Mouse (Mus musculus) macrophage (primary cell): ENCODE data around the gene Smim13. TPM values are rescaled to one million over a fixed set of nuclear protein-coding genes. Genes with fewer than 3 reads are reported as not detected.
"Not testable (repeated sequence)": the region's sequence is repeated elsewhere in the genome, so short reads cannot be mapped to it uniquely, and the experiment has no call there.

Experiments
- H3K27ac ChIP-seq: fragments of 350-480 bp; formaldehyde crosslinking; 2 replicates; pipeline ENCODE4 v1.9.0; 2021
- H3K36me3 ChIP-seq: fragments of 350-480 bp; formaldehyde crosslinking; 2 replicates; pipeline ENCODE4 v1.9.0; 2021; ENCODE audit errors: inconsistent target
- H3K4me3 ChIP-seq: fragments of 350-480 bp; formaldehyde crosslinking; 2 replicates; pipeline ENCODE4 v1.9.0; 2021; ENCODE audit errors: inconsistent target
- H3K79me2 ChIP-seq: fragments of 350-480 bp; formaldehyde crosslinking; 2 replicates; pipeline ENCODE4 v1.9.0; 2021; ENCODE audit errors: inconsistent target
- WGBS: methylation state at CpG from one replicate; pipeline ENCODE4 v1.1.7; 2026; ENCODE audit warnings: inconsistent platforms; ENCODE audit not compliant: missing documents; 5-methylcytosine and 5-hydroxymethylcytosine counted together
- polyA plus RNA-seq: library from polyadenylated mRNA; stranded (reverse); fragments of 250-400 nt; gene quantifications from 3 replicates; pipeline ENCODE4 v1.2.4, GENCODE M21; 2018; ENCODE audit warnings: inconsistent platforms
- total RNA-seq, 78 experiments: library from RNA; depleted of rRNA; stranded (reverse); fragments of 250-400 nt; gene quantifications; 1 replicate in 9 of 78; 2 replicates in 24 of 78; 3 replicates in 43 of 78; 4 replicates in 2 of 78; pipeline ENCODE4 v1.2.4; 2018; ENCODE audit warnings: inconsistent platforms in 56 of 78

Gene Smim13
- total RNA-seq (2018; cell fraction: chromatin; rRNA removed) = 1 to 10 TPM in 22 of 26 experiments, under 1 TPM in 4; 0.56 to 7.4 (median 2.6) TPM
- 10 to 100 TPM in 20 of 26 experiments, 1 to 10 TPM in 6; 9.0 to 22.3 (median 12.8) TPM for total RNA-seq (2018; cell fraction: cytosol; rRNA removed)
- 10 to 100 TPM in 6 of 26 experiments, 1 to 10 TPM in 20; 4.0 to 17.5 (median 7.1) TPM for total RNA-seq (2018; cell fraction: nucleus; rRNA removed)
- polyA plus RNA-seq = 10.8 to 16.4 TPM (median 11.3 TPM) in 3 replicates

DNA sequence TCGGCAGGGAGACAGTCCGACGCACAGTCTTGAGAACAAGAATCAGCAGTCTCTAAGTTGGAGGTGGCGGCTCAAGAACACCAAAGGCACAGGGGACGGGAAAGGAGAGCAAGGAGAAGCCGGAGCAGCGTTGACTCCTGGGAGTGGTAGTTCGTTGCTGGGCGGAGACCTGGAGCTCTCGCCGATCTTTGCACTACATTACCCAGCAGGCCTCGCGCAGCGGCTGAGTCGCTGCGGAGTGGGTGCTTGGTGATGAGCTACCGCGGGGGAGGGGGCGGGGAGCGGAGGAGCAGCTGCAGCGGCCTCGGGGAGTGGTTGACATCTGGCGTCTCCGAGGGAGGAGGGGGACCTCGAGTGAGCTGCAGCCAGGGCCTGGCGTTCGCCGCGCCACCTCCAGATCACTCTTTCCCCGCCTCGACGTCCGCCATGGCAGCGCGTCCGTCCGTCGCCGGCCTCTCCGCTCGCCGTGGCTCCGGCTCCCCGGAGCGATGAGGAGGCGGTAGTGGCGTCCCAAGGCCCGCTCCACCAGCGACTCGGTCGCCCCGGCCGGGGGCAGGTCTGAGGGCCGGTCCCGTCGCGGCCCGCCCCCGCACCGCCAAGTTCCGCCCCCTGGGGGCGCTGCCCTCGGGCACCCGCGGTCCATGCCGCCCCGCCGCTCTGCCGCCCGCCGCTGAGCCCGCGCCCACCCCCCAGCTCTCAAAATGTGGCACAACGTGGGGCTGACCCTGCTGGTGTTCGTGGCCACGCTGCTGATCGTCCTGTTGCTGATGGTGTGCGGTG, at the start of gene Smim13:
Gene Smim13 (plus strand): TSS at position 307 of the 780 bp plus-strand sequence.
- Histone ChIP-seq H3K4me3 (peak within 1 kb of the TSS; percentile 57), H3K79me2 (peaks cover 9% of the 10 kb centered on the region; the same call in 1 of the 2 replicates), H3K36me3 (no peaks in the 10 kb centered on the region), H3K27ac (peak within 1 kb of the TSS; percentile 19)
- under 1% methylated on average over 69 of the region's 78 CpGs for WGBS

DNA sequence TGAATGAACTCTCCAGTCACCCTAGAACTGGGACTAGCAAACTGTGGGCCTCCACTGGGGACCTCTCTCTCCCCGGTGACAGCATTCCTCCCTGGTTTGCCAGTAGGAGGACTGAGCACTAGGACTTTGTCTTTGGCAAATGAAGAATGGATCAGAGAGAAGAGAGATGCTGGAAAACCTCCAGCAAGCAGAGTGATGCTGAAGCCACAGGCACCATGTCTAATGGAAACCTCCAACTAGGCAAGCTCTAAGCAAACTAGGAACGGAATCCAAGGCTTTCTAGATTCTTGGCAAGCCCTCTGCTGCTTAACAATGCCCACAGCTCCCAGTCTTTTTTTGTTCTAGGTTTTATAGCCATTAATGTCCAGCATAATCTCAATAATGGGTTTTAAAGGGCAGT, 48.8 kb upstream of the Smim13 start:
- no peaks in the 10 kb centered on the region for H3K36me3 ChIP-seq
- 90% methylated on average over 2 of the region's 2 CpGs for whole genome bisulfite sequencing
- H3K79me2 ChIP-seq = no peaks in the 10 kb centered on the region
- no peak overlapping the region for H3K4me3 ChIP-seq
- no peak overlapping the region for H3K27ac ChIP-seq

DNA sequence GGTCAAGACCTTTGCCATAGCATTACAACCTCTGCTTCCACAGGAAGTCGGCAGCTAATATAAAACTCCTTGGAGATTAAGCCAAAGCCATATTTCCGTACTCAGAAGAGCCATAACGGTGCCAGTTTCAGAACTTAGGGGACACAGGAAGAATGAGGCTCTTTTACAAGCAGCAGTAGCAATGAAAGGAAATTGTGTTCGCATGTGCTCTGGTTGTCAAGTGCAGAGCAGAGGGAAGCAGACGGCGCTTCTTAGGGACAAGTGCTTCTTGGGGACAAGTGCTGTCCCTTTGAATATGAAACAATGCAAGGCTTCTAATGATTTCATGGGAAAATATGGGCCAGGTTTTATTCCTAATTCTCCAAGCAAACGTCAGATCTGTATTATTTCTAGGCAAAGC, 46.4 kb upstream of the Smim13 start:
- no peaks in the 10 kb centered on the region for H3K79me2 ChIP-seq
- H3K36me3 ChIP-seq = no peaks in the 10 kb centered on the region
- no peak overlapping the region for H3K4me3 ChIP-seq
- H3K27ac ChIP-seq = no peak overlapping the region
- WGBS = 54% methylated on average over 7 of the region's 7 CpGs

DNA sequence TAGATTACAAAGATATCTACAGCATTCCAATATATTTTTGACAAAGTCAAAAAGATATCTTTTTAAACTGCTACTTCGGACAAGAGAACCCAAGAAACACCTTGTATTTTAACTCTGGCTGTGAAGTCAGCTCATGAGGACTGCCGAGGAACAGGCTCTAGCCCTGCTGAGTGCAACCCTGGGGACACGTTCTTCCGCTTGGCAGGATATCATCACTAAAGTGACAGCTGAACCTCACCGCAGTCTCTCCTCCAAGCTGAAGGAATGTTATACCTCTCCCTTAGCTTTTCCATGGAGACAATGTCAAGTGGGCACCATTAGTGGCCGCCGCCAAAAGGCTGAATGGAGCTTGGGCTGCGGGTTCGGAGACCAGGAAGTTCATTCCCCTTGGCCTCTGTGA, 46.0 kb upstream of the Smim13 start:
- 97% methylated on average over 9 of the region's 9 CpGs for WGBS
- H3K36me3 ChIP-seq = no peaks in the 10 kb centered on the region
- no peak overlapping the region for H3K27ac ChIP-seq
- H3K4me3 ChIP-seq = no peak overlapping the region
- no peaks in the 10 kb centered on the region for H3K79me2 ChIP-seq

DNA sequence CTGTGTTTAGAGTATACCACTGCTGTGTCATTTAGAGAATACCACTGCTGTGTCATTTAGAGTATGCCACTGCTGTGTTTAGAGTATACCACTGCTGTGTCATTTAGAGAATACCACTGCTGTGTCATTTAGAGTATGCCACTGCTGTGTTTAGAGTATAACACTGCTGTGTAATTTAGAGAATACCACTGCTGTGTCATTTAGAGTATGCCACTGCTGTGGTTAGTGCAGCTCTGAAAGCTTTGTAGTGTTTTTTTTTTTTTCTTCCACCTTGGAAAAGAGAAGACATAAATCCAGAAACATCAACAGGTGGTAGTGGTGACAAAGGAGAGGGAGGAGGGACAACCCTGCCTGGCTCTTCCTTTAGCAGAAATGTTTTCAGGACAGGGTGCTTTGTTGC, 44.1 kb upstream of the Smim13 start:
- H3K4me3 ChIP-seq, H3K36me3 ChIP-seq, H3K79me2 ChIP-seq, H3K27ac ChIP-seq: not testable (repeated sequence)

DNA sequence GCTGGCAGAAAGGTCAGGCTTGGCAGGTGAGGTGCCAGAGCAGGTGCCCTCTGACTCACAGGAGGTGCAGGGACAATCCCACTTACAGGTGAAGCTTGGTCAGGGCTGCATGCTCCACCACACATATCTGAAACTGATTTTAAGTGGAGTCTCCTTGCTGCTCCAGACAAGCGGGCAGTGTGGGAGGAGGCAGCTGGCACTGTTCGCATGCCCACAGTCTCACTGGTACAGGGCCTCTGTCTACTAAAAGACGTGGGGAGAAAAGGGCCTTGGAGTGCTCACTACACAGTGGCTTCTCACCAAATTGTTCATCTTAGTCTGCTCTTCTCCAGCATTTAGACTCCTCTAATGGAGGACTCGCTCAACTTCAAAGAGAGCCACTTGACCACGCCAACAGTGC, 43.4 kb upstream of the Smim13 start:
- 98% methylated on average over 5 of the region's 5 CpGs for WGBS
- Histone ChIP-seq H3K79me2 (no peaks in the 10 kb centered on the region), H3K36me3 (no peaks in the 10 kb centered on the region)

DNA sequence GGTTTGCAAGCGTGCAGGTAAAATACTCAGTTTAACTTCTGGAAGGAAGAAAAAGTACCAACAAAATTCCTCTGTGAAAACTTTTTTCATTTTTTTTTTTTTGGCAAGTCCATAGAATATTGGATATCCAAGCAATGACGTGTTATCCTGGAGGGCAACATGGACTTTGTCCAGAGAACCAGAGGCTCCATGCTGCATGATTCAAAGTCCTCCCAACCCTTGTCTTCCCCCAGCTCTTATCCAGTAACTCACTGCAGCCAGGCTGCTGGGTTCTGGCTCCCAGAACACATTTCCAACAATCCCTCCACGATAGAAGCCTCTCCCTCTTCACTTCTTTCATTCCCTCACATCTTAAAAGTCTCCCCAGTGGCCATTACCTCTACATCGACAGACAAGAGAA, 38.4 kb upstream of the Smim13 start:
- no peak overlapping the region for H3K27ac ChIP-seq
- no peaks in the 10 kb centered on the region for H3K36me3 ChIP-seq

More for the DNA sequence above, 43.4 kb upstream of the Smim13 start:
- H3K27ac ChIP-seq = no peak overlapping the region
- no peak overlapping the region for H3K4me3 ChIP-seq

DNA sequence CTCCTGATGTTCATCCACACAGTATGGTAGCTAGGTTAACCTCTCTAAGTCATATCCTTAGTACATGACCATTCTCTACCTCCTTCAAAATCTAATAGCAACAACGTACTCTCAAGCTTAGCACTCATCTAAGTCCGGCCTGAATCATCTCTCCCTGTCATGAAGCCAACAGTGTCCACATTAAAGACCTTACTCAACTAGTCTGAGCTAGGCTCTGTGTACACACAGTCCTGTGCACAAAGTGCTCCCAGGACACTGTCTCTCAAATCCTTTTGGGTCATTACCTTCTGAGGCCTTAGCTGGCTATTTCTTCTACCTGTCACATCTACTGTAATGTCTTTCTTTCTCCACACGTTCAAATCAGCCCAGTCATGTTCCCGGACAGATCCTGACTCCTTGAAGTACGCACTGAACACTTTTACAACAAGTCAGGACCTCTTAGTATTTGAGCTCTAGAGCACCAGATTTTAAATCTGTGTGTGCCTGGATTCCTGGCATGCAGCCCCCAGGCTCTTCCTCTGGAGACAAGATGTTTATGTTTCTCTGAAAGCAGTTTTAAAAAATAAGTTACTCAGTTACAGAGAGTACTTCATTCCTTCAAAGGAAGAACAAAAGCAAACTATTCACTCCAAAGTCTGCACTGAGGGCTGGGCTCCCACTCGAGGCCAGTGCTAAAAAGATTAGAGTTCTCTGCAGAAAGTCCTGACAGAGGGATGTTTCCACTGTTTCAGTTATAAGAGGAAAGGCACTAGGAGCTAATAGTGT, 36.9 kb upstream of the Smim13 start:
- Histone ChIP-seq H3K27ac (no peak overlapping the region), H3K79me2 (no peaks in the 10 kb centered on the region), H3K36me3 (no peaks in the 10 kb centered on the region), H3K4me3 (no peak overlapping the region)
- 91% methylated on average over 6 of the region's 6 CpGs for WGBS

More for the DNA sequence above, 38.4 kb upstream of the Smim13 start:
- Histone ChIP-seq H3K4me3 (no peak overlapping the region), H3K79me2 (no peaks in the 10 kb centered on the region)
- 92% methylated on average over 4 of the region's 4 CpGs for WGBS

DNA sequence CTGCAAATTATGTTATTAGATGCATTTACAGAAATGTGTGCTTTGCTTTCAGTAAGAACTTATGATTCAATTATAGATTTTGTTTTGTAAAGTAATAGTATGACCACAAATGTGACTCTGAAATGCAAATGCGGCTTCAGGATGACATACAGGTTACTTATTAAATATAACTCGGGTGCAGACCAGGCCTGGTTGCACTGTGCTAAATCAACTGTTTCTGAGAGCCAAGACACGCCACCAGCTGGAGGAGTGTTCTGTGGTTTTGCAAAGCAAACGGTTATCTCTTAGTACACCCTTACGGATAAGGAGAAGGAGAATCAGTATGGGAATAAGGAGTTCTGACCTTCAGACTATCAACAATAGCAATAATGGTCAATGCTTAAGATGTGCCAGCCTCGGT, 34.0 kb upstream of the Smim13 start:
- Histone ChIP-seq H3K27ac (no peak overlapping the region), H3K4me3 (no peak overlapping the region), H3K36me3 (no peaks in the 10 kb centered on the region), H3K79me2 (no peaks in the 10 kb centered on the region)
- 85% methylated on average over 6 of the region's 6 CpGs for WGBS

DNA sequence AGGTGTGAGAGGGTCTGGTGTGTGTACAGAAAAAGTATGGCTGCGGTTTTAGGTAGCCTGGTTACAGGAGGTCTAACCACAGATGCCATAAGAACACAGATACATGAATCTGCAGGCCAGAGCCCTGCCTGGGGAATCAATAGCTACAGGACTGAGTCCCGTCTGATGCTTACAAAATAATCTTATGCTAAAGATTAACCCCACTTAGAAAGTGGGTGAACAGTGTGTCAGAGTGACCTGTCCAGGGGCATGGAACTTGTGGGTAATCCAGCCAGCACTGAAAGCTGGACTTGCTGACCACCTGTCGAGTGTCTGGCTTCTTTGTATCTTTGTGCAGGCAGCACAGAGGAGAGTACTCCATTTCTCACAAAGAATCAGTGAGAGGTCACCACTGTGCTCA, 33.4 kb upstream of the Smim13 start:
- Histone ChIP-seq H3K36me3 (no peaks in the 10 kb centered on the region), H3K27ac (no peak overlapping the region), H3K4me3 (no peak overlapping the region), H3K79me2 (no peaks in the 10 kb centered on the region)
- WGBS = 81% methylated on average over 3 of the region's 3 CpGs

DNA sequence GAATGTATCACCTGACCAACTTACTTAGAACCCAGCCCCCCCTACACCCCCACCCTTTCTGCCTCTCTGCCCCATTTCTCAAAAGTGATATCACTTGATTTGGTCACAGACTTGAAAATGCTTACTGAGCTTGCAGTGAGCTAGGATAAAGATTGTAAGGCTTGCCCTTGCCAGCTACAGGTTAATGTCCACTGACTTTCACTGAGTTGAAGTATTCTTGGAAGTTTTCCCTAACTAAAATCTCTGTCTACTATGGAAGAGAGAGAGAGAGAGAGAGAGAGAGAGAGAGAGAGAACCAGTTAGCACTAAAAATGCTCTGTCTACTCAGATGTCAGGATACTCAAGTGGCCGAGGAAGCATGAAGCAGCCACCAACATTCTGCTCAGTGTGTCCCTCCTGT, 30.6 kb upstream of the Smim13 start:
- Histone ChIP-seq H3K36me3 (no peaks in the 10 kb centered on the region), H3K4me3 (no peak overlapping the region), H3K79me2 (no peaks in the 10 kb centered on the region), H3K27ac (no peak overlapping the region)
- WGBS = 38% methylated on average over 1 of the region's 1 CpGs

DNA sequence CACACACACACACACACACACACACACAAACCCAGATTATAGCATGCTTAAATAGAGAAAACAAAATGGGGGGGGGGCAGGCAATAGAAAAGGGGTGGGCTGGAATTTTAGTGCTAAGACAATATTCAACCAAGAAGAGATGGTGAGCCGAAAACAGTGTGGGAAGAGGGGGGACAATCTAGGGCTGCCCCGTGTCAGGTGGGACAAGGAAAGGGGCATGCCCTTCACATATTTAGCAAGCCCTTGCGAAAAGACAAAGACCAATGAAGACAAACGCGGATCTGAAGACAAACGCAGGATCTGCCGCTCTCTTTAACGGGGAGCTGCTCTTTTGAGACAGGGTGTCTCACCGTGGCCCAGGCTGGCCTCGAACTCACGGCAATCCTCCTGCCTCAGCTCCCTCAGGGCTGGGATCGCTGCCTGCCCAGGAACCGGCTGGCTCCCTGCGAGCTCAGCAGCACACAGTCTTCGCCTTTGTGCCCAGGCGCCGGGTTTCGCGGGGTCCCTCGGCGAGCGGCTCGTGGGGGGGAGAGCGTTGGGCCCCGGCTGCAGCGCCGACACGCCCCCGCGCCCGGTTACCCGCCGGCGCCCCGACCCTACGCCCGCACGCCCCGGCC, 29.8 kb upstream of the Smim13 start:
- no peaks in the 10 kb centered on the region for H3K79me2 ChIP-seq
- no peaks in the 10 kb centered on the region for H3K36me3 ChIP-seq
- H3K27ac ChIP-seq = no peak overlapping the region
- 8% methylated on average over 36 of the region's 39 CpGs for WGBS
- no peak overlapping the region for H3K4me3 ChIP-seq

DNA sequence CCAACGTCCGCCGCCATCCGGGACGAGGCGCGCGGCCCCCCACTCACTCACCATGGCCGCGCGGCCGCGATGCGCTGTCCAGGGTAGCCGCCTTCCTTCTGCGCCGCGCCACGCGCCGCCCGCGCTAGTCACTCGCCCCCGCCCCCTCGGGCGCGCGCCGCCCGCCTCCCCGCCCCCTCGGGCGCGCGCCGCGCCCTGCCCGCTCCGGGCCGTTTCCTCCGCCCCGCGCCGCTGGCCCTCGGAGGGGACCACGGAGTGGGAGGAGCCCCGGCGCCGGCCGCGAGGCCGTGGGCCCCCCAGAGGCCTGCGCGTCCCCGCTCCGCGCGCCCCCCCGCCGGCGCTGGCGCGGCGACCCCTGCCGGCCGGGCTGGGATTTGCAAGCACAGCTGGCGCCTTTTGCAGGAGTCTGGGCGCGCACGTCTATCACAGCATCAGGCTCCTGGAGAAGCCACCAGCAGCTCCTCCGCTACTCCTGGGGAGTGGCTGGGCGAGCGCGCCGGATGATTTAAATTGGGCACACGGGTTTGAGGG, 29.3 kb upstream of the Smim13 start, which contains the start of gene Elovl2:
Gene Elovl2 (minus strand): TSS at position 102 of the 531 bp plus-strand sequence.
- H3K4me3 ChIP-seq = no peak within 1 kb of the TSS; the same call in 1 of the 2 replicates
- no peaks in the 10 kb centered on the region for H3K79me2 ChIP-seq
- no peaks in the 10 kb centered on the region for H3K36me3 ChIP-seq
- no peak within 1 kb of the TSS for H3K27ac ChIP-seq
- WGBS = 5% methylated on average over 64 of the region's 77 CpGs

DNA sequence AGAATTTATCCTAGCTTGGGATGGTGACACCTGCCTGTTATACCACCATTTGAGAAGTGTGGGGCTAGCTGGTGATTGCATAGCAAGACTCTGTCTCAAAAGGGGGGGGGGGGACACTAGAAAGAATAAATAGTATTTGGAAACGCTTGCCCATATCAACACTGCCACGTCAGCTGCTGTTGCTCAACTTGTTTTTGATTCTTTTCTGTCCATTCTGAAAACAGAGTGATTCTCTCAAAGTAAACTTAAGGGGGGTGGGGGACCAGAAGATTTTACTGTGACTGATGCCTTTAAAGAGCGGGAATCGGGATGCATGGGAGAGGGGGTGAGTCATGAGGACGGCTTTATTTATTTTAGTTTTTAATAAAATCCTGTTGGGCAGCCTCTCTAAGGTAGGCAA, 23.1 kb upstream of the Smim13 start:
- Histone ChIP-seq H3K79me2 (no peaks in the 10 kb centered on the region), H3K27ac (no peak overlapping the region), H3K4me3 (no peak overlapping the region), H3K36me3 (no peaks in the 10 kb centered on the region)
- 78% methylated on average over 5 of the region's 5 CpGs for WGBS
